ENCODE assay signal across 43 mouse cellular contexts in genomic region chr17:74008680-74009079, GRCm38 (mm10). TPM values are rescaled to one million over a fixed set of nuclear protein-coding genes. Genes with fewer than 3 reads are reported as not detected.
"Had no signal": no experiment of that assay in that cellular context is flagged by ENCODE, and none has a peak within 500 bp of the region (broad histone marks: within the 10 kb centered on the region; RNA-seq: fewer than 3 reads in every experiment).

No protein-coding gene starts in this region.

- DNase-seq: heart, postnatal 10 days; heart, postnatal 14 days; heart, postnatal 4 days; kidney, adult 11 months; kidney, adult 18-20 months; kidney, adult 8-10 months; kidney, adult 9 months; kidney, postnatal 10 days; kidney, postnatal 14 days; kidney, postnatal 25 days; kidney, postnatal 36 days; layer of hippocampus, adult 9-11 months; layer of hippocampus, postnatal 36 days had no signal

- H3K27ac ChIP-seq: heart, embryonic 10.5 days; heart, embryonic 13.5 days; heart, embryonic 15.5 days; hindbrain, embryonic 10.5 days; hindbrain, embryonic 12.5 days; hindbrain, embryonic 13.5 days; hindbrain, embryonic 14.5 days; hindbrain, embryonic 15.5 days; hindbrain, postnatal 0 days; intestine, embryonic 15.5 days; kidney, postnatal 0 days; layer of hippocampus, adult 2 months; left cerebral cortex, adult 2 months had no signal

- H3K4me2 ChIP-seq: heart, embryonic 11.5 days; heart, embryonic 12.5 days; heart, embryonic 13.5 days; heart, embryonic 15.5 days; hindbrain, embryonic 12.5 days; hindbrain, embryonic 13.5 days; hindbrain, embryonic 14.5 days; hindbrain, embryonic 15.5 days; intestine, embryonic 15.5 days had no signal

- H3K27me3 ChIP-seq: heart, embryonic 12.5 days; heart, embryonic 13.5 days; heart, embryonic 15.5 days; hindbrain, embryonic 12.5 days; hindbrain, embryonic 13.5 days; hindbrain, embryonic 15.5 days; intestine, embryonic 15.5 days had no signal

- H3K4me1 ChIP-seq: heart, embryonic 10.5 days; heart, embryonic 12.5 days; heart, embryonic 13.5 days; heart, embryonic 15.5 days; hindbrain, embryonic 10.5 days; hindbrain, embryonic 12.5 days; hindbrain, embryonic 13.5 days; hindbrain, embryonic 15.5 days; intestine, embryonic 15.5 days had no signal

- H3K4me3 ChIP-seq: heart, embryonic 10.5 days; heart, embryonic 12.5 days; heart, embryonic 13.5 days; heart, embryonic 15.5 days; hindbrain, embryonic 10.5 days; hindbrain, embryonic 12.5 days; hindbrain, embryonic 13.5 days; hindbrain, embryonic 15.5 days; intestine, embryonic 15.5 days; layer of hippocampus, adult 2 months; left cerebral cortex, adult 2 months had no signal

- H3K36me3 ChIP-seq: heart, embryonic 10.5 days; heart, embryonic 12.5 days; heart, embryonic 13.5 days; heart, embryonic 15.5 days; hindbrain, embryonic 10.5 days; hindbrain, embryonic 12.5 days; hindbrain, embryonic 13.5 days; hindbrain, embryonic 15.5 days; intestine, embryonic 15.5 days had no signal

- H3K9me3 ChIP-seq: heart, embryonic 10.5 days; heart, embryonic 12.5 days; heart, embryonic 13.5 days; heart, embryonic 15.5 days; hindbrain, embryonic 10.5 days; hindbrain, embryonic 12.5 days; hindbrain, embryonic 13.5 days; hindbrain, embryonic 15.5 days; intestine, embryonic 15.5 days had no signal

- ATAC-seq: hindbrain, embryonic 16.5 days; hindbrain, postnatal 0 days; inflammation-experienced regulatory T-cells, adult 6 months; intestine, embryonic 15.5 days; intestine, embryonic 16.5 days; intestine, postnatal 0 days had no signal

- H3K9ac ChIP-seq: heart, embryonic 12.5 days; heart, embryonic 13.5 days; heart, embryonic 15.5 days; hindbrain, embryonic 12.5 days; hindbrain, embryonic 13.5 days; hindbrain, embryonic 14.5 days; hindbrain, embryonic 15.5 days; intestine, embryonic 15.5 days had no signal

RNA-seq across cellular contexts. Expression of gene Srd5a2, which starts 39.0 kb away (rescaled TPM):
- total RNA-seq: heart, postnatal 10 days; heart, postnatal 14 days; heart, postnatal 25 days; heart, postnatal 4 days; hematopoietic stem cell, adult 5-6 weeks; layer of hippocampus, adult 18-20 months; layer of hippocampus, adult 2 months; layer of hippocampus, postnatal 14 days; layer of hippocampus, postnatal 25 days; layer of hippocampus, postnatal 36 days; left cerebral cortex, adult 2 months had no signal
- polyA plus RNA-seq: heart, embryonic 10.5 days; heart, embryonic 11.5 days; heart, embryonic 12.5 days; heart, embryonic 13.5 days; heart, embryonic 14.5 days; heart, embryonic 15.5 days; heart, embryonic 16.5 days; heart, postnatal 0 days; hindbrain, embryonic 10.5 days; hindbrain, embryonic 11.5 days; hindbrain, embryonic 12.5 days; hindbrain, embryonic 13.5 days; hindbrain, embryonic 14.5 days; hindbrain, postnatal 0 days; inflammation-experienced regulatory T-cells, adult 6 months; intestine, embryonic 14.5 days; intestine, embryonic 16.5 days; intestine, postnatal 0 days; large intestine, adult 2 months had no signal
